Mouse (Mus musculus) activated CD4-positive, CD25-positive, alpha-beta regulatory T cell, adult 4 months (primary cell): Measurements from ENCODE around the gene Saxo1. TPM values are rescaled to one million over a fixed set of nuclear protein-coding genes. Genes with fewer than 3 reads are reported as not detected.

Source experiments
- ATAC-seq: one replicate; pipeline ENCODE4 v1.8.0; 2017
- polyA plus RNA-seq, 2 experiments: library from polyadenylated mRNA; unstranded; fragments of 100-300 nt; shearing (Covaris generic); gene quantifications; one replicate each; pipeline ENCODE4 v1.2.1; 2017

Saxo1 gene
- polyA plus RNA-seq, result not detected

DNA sequence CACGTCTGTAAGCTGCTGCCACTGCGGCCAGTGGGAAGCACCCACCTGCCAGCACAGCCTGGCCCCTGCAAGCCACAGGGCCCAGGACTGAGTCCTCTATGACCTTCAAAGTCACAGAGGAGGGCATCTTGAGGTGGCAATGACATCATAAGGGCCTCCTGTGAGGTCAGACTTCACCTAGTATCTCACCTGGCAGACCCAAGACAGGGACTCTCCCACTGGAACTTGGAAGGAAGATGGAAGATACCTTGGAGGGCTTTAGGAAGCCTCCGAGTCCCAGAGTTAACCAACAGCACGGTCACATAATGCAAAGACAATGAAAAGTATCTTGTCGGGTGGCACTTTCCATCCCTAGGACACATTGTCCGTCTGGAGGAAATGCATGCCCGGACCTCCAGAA is at the start of gene Saxo1:
TSS of gene Saxo1 (minus strand) at position 101 of the 400 bp plus-strand sequence.
- ATAC-seq, result no peak

DNA sequence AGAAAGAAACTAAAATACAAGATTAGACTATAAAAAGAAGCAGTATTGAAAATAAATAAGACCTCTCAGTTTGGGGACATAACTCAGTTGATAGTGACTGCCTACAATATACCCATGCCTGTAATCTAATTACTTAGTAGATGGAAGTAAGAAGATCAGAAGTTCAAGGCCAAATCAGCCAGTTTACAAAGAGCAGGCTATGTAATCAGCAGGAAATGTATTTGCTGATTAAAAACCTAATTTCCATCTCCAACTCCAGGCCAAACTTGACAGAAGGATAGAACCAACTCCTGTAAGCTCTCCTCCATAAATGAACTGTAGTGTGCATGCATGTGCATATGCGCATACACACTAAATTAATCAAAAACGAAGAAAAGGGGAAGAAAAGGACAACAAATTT is 33.2 kb upstream of the Saxo1 start:
- no peak for ATAC-seq

DNA sequence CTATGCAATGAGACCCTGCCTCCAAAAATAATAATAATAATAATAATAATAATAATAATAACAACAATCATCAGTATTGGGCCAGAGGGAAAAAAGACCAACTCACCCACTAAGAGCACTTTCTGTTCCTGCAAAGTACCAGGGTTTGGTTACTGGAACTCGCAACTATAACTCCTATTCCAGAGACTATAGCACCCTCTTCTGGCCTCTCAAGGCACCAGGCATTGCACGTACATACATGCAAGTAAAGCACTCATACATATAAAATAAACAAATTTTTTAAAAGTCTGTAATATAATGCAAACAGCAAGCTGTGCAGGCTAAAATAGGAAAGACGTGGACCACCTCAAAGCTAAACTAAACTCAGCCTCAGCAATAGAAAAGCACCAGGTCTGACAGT is 30.1 kb upstream of the Saxo1 start:
- ATAC-seq, result no peak

DNA sequence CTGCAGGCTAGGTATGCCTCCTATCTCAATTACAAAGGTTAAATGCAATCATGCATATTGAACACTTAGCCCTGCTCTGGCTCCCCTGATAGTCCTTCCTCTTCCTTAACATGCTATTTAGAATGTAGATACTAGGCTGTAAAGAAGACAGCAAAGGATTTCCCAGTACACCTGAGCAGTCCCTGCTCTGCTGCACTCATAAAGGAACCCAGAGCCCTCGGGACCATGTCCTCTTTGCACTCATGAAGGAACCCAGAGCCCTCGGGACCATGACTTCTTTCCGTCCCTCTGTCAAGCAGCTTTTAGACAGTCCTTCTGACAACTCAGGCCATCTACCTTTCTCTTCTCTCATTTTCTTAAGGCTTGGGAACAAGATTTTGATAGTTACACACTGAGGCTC is 22.5 kb upstream of the Saxo1 start:
- no peak for ATAC-seq

DNA sequence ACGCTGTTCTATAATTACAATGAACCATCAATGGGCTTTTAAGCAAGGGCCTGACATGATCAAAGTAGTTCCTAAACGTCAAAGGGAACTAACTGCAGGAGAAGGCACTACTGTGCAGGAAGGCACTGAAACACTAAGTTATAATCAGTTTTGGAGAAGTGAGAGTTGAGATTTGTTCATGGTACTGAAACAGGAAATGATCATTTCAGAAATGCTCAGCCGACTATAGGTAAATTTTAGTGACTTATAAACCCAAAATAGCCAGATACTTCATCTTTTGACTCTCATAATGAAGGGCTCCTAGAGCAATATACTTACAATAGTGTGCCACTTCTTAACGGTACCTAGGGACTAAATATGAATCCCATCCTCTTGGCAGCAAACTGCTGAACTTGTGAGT is 21.9 kb upstream of the Saxo1 start:
- ATAC-seq, result no peak

DNA sequence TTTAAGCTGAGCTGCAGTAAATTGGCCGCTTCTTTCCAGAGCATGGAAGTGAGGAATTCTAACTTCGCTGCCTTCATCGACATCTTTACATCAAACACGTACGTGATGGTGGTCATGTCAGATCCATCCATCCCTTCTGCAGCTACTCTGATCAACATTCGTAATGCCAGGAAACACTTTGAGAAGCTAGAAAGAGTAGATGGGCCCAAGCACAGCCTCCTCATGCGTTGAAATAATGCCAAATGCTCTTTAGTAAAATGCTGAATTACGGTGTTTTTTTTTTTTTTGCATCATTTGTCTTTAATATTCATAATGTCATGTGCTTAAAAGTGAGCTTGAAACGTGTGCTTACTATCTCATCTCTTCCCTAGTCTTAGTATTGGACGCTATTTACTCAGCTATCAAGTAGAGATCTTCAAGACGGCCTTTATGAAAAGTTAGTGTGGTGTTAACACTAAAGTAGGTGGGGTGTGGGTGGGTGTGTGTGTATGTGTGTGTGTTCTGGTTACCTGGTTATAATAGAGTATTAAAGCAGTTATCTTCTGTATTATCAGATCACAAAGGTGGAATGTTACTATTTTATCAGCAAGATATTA is 18.6 kb upstream of the Saxo1 start:
- ATAC-seq, result no peak

DNA sequence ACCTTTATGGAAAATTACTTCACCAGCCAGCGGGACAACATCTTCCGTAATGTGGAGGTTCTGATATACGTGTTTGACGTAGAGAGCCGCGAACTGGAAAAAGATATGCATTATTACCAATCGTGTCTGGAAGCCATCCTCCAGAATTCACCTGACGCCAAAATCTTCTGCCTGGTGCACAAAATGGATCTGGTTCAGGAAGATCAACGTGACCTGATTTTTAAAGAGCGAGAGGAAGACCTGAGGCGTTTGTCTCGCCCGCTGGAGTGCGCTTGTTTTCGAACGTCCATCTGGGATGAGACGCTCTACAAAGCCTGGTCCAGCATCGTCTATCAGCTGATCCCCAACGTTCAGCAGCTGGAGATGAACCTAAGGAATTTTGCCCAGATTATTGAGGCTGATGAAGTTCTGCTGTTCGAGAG is 18.0 kb upstream of the Saxo1 start:
- peak; percentile 3 for ATAC-seq

DNA sequence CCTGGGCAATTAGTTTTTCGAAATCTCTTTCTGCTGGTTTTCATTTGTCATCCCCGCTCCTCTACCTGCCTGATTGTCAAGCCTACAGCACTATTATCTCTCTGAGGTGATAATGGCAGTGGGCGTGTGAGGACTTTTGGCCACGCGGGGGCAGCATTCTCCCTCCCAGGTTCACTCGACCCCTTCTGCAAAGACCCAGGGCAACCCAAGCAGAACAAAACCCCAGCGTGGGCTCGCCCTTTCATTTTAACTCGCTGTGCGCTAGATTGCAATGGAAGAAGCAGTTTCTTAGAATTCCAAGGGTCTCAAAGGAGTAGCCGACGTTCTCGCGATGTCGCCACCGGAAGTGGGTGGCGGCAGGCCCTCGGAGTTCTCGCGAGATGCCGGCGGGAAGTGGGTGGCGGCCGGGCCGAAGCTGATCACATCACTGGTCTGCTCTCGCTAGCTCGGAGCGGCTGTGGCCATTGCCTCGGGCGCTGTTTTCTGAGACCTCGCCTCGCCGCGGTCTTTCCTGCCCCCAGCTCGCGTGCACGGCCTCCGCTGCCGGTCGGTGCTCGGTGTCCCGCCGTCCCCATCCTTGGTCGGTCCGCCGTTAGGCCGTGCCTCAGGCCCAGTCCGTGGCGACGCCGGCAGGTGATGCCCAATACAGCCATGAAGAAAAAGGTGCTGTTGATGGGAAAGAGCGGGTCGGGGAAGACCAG is 17.3 kb upstream of the Saxo1 start, which contains the start of gene Rraga:
TSS of gene Rraga (plus strand) at position 386 of the 701 bp plus-strand sequence.
- peak; percentile 95 for ATAC-seq

DNA sequence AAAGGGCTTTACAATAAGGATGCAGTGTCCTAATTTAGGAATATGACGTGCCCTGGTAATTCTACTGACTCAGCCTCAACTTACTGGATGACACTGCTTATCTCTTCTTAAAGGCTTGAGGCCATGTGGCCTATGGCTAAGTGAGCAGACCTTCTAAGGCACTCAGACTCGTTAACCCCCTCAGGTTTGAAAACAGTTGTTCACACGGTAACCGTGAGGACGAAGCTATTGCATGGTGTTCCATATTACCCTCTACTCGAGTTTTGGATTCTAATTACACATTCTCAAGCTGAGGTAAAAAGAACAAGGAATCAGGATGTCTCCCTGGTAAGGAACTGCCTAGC is 16.8 kb upstream of the Saxo1 start:
- ATAC-seq, result peak; percentile 4

DNA sequence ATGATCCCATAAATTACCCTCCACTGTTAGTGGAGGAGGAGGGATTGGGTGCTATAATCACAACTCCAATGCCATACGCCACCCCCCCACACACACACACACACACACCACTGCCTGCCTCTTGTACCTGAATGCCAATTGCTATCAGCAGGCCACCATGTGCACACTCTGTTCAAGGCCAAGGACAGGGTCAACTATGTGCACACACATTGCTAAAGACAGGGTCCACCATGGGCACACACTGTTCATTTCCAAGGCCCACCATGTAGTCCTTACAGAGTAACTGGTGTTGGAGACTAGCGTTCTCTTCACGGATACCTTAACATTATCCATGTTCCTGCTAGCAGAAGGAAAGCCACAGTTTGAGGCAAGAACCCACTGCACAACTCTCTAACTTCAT is 2.9 kb upstream of the Saxo1 start:
- no peak for ATAC-seq

DNA sequence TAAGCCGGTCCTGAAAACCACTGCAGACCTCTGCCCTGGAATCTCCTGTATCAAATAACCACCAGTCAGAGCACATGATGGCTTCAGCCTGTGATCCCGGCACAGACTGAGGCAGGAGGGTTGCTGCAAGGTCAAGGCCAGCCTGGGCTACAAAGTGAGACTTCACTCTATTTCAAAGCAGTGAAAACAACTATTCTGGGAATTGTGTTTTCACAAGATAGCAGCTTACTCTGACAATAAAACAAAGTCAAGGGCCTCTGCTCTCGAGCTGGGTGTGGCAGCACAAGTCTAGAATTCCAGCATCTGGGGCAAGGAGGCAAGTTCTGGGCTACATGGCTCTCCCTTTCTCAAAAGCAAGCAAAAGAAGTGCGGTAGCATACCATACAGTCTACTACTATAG is 878 bp upstream of the Saxo1 start:
- ATAC-seq, result no peak

DNA sequence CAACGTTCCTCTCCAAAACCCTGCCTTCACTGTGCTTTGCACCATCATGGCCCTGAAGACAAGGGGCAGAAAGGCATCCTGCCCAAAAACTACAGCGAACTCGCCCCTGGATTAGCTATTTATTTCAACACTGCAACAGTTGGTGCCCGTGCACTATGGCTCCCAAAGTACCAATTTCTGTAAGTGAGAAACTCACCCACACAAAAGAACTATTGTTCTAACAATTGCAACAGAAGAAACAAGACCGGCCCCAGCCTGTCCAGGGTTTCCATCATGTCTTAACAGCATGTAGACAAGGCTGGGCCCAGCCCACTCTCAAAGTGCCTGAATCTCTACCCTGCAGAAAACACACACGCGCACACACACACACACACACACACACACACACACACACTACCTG is 757 bp downstream of the Saxo1 start:
- ATAC-seq, result no peak

DNA sequence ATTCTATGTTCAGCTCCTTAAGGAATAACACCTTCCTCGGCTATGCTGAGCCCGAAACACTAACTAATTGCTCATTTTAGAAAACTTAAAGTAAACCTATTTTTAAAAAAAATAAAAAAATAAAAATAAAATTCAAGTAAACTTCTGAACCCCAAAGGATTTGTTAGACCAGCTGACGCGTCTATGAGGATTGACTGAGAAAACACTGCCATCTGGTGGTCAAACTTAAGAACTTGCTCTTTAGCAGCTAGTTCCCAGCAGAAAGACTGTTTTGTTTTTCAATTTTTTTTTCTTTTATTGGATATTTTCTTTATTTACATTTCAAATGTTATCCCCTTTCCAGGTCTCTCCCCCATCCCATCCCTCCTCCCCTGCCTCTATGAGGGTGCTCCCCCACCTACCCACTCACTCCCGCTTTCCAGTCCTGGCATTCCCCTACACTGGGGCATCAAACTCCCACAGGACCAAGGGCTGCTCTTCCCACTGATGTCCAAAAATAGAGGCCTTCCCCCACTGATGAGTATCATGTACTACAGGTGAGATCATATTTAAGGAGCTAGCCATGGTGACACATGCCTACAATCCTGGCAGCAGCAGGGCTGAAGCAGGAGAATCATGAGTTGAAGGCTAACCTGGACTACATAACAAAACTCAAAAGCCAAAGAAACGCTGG is 3.0 kb downstream of the Saxo1 start:
- peak; percentile 75 for ATAC-seq

DNA sequence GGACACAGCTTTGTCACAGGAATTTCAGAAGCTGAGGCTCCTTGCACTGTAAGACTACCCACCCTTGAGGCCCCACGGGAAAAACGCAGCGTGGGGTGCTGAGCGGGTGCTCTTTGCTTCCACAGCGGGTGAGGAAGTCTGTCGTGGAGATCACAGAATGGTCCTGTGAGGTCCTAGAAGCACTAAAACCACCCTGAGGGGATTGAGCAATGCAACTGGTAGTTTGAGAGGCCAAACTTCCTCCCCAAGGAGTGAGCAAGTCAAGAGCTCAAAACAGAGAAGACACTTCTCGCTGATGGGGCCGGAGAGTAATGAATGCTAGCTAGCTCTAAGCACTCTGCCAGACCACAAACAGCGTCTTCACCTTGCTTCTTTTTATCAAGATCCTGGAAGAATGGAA is 9.8 kb downstream of the Saxo1 start:
- ATAC-seq, result no peak

DNA sequence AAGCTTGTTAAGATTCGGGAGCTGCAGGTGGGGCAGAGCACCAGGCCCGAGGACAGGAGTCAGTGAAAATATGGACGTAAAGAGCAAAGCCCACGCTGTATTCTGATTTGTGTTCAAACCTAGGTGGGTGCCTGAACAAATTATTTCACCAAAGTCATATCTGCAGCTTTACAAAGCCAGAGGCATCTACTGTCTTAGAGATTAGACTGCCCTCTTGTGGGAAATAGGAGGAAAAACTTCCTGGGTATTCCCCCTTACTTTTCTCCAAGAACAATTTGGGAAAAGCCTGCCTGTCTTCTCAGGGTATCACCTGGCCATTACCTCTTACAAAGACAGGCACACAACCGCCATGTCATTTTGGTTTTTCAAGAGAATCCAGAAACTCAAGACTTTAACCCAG is 12.5 kb downstream of the Saxo1 start:
- ATAC-seq, result no peak

DNA sequence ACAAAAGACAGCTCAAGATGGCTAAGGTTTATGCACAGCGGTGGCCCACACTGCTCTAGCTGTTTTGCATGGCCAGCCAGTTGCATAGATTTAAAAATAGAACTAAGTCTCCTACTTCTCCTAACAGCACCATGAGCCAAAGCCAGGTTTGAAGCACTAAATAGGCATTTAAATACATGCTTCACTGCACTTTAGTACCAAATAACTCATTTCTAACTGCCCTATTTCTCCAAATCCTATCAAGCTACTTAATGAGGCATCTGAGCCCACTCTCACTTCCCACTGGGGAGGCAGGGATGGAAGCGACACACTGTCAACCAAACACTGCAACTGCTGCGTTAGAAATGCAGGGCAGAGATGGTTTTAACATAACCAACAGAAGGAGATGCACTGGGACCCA is 14.1 kb downstream of the Saxo1 start:
- no peak for ATAC-seq

DNA sequence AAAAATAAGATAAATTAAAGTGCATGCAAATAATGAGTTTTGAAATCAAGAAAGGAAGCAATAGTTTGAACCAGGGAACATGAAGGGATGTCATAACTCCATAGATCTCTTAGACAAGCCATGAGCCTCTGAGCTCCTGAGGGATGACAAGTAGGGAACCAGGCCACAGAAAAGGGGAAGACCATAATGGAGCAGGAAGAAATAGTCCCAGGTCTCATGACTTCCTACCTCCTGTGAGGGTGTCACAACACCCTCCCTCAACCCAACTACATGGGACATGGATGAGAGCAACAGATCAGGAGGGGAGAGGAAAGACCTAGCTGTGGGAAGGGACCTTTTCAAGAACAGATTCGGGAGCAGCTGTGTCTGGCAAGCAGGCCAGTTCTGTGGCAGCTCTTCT is 16.6 kb downstream of the Saxo1 start:
- ATAC-seq, result no peak

DNA sequence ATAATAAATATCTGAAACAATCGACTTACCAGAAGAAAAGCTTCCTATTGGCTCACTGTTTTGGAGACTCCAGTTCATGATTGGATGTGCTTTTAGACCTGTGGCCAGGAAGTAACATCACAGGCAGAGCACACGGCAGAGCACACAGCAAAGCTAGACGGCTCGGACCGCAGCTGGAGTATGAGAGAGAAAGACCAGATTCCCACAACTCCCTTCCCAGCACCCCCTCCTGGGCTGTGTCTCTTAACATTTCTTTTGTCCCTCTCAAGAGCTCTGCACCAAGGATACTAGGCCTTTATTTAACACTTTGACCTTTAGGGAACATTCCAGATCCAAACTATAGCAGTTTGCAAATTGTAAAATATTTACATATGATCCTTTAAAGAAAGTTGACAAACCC is 19.2 kb downstream of the Saxo1 start:
- no peak for ATAC-seq

DNA sequence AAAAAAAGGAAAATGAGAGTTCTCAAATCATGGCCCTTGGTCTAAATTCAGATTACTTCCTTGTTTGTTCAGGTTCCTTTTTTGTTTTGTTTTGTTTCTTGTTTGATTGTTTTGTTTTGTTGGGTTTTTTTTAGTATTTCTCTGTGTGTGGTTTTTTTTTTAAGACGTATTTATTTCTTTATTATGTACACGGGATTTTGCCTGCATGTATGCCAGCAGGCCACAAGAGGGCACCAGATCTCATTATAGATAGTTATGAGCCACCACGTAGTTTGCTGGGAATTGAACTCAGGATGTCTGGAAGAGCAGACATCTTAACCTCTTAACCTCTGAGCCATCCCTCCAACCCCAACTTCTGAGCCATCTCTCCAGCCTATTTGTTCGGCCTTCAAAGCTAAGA is 20.2 kb downstream of the Saxo1 start:
- ATAC-seq, result peak; percentile 57

DNA sequence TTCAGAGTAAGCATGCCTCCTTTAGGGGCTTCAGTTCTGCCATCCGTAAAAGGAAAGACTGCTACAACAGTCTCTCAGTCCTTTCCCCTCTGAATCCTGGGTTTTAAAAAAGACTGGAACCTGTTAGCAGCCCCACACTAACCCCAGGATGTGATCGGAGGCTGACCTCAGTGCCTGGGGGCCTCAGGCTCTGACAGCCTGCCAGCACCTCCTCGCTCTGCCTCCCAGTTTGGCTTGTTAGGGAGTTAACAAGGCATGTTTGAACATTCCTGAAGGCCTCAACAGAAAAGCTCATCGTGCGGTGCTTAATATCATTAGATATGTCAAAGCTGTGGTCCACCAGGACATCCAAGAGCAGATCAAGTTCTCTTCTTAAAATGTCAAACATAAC is 24.0 kb downstream of the Saxo1 start:
- ATAC-seq, result no peak

DNA sequence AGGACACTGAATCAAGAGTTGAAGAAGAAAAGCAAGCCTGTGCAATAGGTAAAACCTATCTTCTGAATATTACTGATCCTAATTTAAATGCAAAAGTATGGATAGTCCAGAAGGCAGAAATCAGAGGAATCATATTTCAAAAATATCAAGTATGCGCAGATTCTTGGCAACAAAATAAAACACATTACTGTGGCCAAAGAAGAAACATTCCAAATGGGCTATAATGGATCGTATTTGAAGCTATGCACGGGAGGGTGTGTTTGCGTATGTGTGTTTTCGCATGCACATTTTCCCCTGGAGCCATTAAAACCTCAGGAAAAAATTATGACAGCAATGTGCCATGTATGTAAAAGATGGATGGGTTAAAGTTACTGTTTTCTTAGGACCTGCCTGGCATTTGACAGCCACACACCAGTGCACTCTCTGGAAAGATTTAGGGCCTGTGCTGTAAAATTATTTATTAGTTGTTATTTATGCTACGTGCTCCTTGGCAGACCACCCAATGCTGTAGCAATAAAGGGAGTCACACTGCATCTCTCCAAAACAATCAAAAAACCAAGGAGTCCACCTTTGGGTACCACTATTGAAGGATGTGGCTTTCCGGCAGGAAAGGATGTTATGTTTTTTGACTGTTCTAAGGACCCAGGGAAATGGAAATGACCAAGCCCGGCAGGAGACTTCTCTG is 24.6 kb downstream of the Saxo1 start:
- ATAC-seq, result no peak

DNA sequence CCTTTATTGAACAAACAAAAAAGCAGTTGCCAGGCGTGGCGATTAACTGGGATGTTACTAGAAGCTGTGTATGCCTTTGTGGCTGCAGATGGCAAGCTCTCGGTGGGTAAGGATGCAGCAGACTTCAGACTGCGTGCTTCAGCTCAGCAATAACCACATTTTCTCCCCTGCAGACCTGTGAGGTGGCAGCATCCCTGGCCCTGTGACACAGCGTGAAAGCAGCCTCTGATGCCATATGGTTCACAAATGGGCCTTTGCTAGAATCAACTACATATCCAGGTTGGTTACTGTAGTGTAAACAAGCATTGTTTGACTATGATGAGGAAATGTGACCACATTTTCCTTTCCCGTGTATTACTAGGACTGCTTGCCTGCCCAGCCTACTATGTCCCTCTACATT is 29.0 kb downstream of the Saxo1 start:
- ATAC-seq, result no peak
